Mouse (Mus musculus): Measurements from ENCODE around the gene Plcxd2. TPM values are rescaled to one million over a fixed set of nuclear protein-coding genes. Genes with fewer than 3 reads are reported as not detected.

The Plcxd2 gene
- 3.3 and 3.7 TPM in 2 replicates for polyA plus RNA-seq (2012; rRNA removed)

DNA sequence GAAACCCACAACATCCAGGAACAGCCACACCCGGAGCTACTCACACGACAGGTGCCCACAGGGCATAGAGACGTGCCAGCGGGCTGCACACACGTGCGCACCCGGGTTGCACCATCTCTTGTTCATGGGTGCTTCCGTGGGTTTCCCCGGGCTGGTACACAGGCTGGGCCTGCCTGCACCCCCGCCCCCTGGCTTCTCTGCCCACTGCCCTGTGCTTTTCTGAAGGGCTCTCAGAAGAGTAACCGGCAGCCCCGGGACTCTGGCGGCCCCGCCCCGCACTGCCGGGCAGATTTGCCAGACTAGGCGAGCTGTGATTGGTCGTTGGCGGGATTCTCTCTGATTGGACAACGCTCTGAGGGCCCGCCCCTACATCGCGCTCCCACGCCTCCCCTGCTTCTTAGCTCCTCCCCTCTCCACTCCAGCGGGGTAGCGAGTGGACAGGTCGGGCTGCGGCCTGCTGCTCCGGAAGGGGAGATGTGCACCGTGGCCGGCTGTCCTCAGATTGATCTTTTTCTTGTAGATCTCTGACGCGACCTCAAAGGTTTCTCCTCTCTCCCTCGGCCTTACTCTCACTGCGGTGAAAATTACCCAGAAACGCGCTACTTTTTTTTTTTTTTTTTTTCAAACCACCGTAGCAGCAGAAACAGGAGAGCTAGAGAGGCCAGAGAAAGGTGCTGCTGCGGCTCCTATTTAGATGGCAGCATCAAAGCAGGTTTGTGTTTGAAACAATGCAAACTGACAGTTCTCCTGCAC, at the start of gene Plcxd2:
TSS of gene Plcxd2 (minus strand) at position 66 of the 753 bp plus-strand sequence.

DNA sequence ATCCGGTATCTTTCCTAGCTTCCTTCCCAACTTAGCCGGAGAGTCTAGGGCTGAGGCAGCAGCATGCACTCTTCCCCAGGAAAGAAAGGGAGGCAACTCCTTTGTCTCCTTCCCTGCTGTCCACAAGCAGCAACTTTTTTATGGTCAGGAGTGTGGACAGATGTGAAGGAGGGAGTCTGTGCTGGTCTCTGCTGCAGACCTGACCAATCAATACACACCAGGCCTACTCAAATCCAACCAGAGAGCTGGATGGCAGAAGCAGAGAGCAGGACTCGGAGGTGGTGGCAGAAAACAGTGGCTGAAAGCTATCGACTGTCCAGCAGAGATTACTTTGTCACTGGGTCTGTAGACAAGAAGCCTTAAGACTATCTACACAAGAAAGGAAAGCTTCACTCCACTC, 56.6 kb downstream of the Plcxd2 start, which contains the start of gene Phldb2:
TSS of gene Phldb2 (minus strand) at position 205 of the 400 bp plus-strand sequence.

Other genes with a start within 250 kb of the Plcxd2 start
- 32.7 and 42.1 TPM in 2 replicates for gene Phldb2, start 56.6 kb downstream of the Plcxd2 start, polyA plus RNA-seq (2012; rRNA removed)
- gene Cd96, start 110.0 kb upstream of the Plcxd2 start, polyA plus RNA-seq (2012; rRNA removed), result not detected in 2 replicates
- 6.4 and 9.0 TPM in 2 replicates for gene Gm4737, start 144.9 kb upstream of the Plcxd2 start, polyA plus RNA-seq (2012; rRNA removed)